Mouse (Mus musculus) C2C12 (cell line): ENCODE measurements around the gene Ppp1cb. TPM values are rescaled to one million over a fixed set of nuclear protein-coding genes. Genes with fewer than 3 reads are reported as not detected.

Source experiments
- H3K27me3 ChIP-seq: one replicate; pipeline ENCODE4 v1.6.1; 2011; ENCODE audit not compliant: control insufficient read depth, insufficient read depth, insufficient read length
- H3K36me3 ChIP-seq: one replicate; pipeline ENCODE4 v1.6.1; 2011; ENCODE audit not compliant: control insufficient read depth, insufficient read depth
- H3K4me3 ChIP-seq: one replicate; pipeline ENCODE4 v1.5.1; 2011; ENCODE audit warnings: mild to moderate bottlenecking, control low read depth; ENCODE audit not compliant: poor library complexity, insufficient read depth, severe bottlenecking
- H3K79me2 ChIP-seq: one replicate; pipeline ENCODE4 v1.6.1; 2011; ENCODE audit not compliant: control insufficient read depth, insufficient read depth
- H3K79me3 ChIP-seq: one replicate; pipeline ENCODE4 v1.6.1; 2011; ENCODE audit warnings: low read depth, control low read depth
- H3ac ChIP-seq: one replicate; pipeline ENCODE3; 2011; ENCODE audit warnings: low read depth; ENCODE audit not compliant: control insufficient read depth, insufficient read length
- CEBPB ChIP-seq: IDR thresholded peaks from one replicate; pipeline ENCODE4 v1.6.1; 2011; ENCODE audit warnings: low read depth, mild to moderate bottlenecking, control low read depth, moderate library complexity
- CTCF ChIP-seq: IDR thresholded peaks from one replicate; pipeline ENCODE4 v1.5.1; 2011; ENCODE audit not compliant: control insufficient read depth, insufficient read depth, insufficient read length
- FOSL1 ChIP-seq: IDR thresholded peaks from one replicate; pipeline ENCODE4 v1.8.0; 2011; ENCODE audit warnings: mild to moderate bottlenecking, low read length; ENCODE audit not compliant: poor library complexity, insufficient read depth, severe bottlenecking
- MAX ChIP-seq: IDR thresholded peaks from one replicate; pipeline ENCODE4 v1.6.1; 2011; ENCODE audit warnings: mild to moderate bottlenecking, control low read depth
- MYOD1 ChIP-seq: IDR thresholded peaks from one replicate; pipeline ENCODE4 v1.6.1; 2011; ENCODE audit warnings: low read depth; ENCODE audit not compliant: control insufficient read depth, insufficient read length
- MYOG ChIP-seq: IDR thresholded peaks from one replicate; pipeline ENCODE4 v1.6.1; 2011; ENCODE audit not compliant: control insufficient read depth, insufficient read length; ENCODE audit errors: extremely low read depth
- USF1 ChIP-seq: IDR thresholded peaks from one replicate; pipeline ENCODE4 v1.6.1; 2011; ENCODE audit warnings: low read depth, mild to moderate bottlenecking, control low read depth, moderate library complexity
- polyA plus RNA-seq: library from polyadenylated mRNA; unstranded; fragments of >200 nt; fragmentation: generic; extraction: Trizol; gene quantifications from one replicate; pipeline ENCODE4 v1.2.1, GENCODE M21; 2012; ENCODE audit warnings: missing spikeins

The Ppp1cb gene
- polyA plus RNA-seq, 1 experiment, result 37.9 TPM

- Histone ChIP-seq H3K4me3 (no peak overlapping the region), H3K79me2 (no peaks in the 10 kb centered on the region), H3K79me3 (no peaks in the 10 kb centered on the region), H3ac (no peak overlapping the region), H3K36me3 (no peaks in the 10 kb centered on the region), H3K27me3 (no peaks in the 10 kb centered on the region)
- TF ChIP-seq MAX (no peak), MYOD1 (no peak), CEBPB (no peak), MYOG (no peak), USF1 (no peak), CTCF (no peak), FOSL1 (no peak)
Observed at GRCm38 (mm10) chr5:32437901-32438563, 20.6 kb upstream of the Ppp1cb start.

GRCm38 (mm10) chr5:32438564-32438922 lies 20.1 kb upstream of the Ppp1cb start:
- H3K36me3 ChIP-seq, result no peaks in the 10 kb centered on the region
- TF ChIP-seq FOSL1, result no peak
- no peak for TF ChIP-seq MAX
- TF ChIP-seq CTCF, result no peak
- TF ChIP-seq MYOD1, result no peak
- TF ChIP-seq MYOG, result no peak
- no peak for TF ChIP-seq CEBPB
- TF ChIP-seq USF1, result no peak

GRCm38 (mm10) chr5:32441336-32441735 lies 17.3 kb upstream of the Ppp1cb start:
- no peak overlapping the region for H3ac ChIP-seq
- TF ChIP-seq CTCF (no peak), MYOD1 (no peak), USF1 (no peak), CEBPB (no peak), MYOG (no peak), MAX (no peak), FOSL1 (no peak)
- H3K4me3 ChIP-seq, result no peak overlapping the region
- H3K79me2 ChIP-seq, result no peaks in the 10 kb centered on the region
- H3K27me3 ChIP-seq, result no peaks in the 10 kb centered on the region
- H3K79me3 ChIP-seq, result no peaks in the 10 kb centered on the region
- H3K36me3 ChIP-seq, result no peaks in the 10 kb centered on the region

More at GRCm38 (mm10) chr5:32438564-32438922, 20.1 kb upstream of the Ppp1cb start:
- Histone ChIP-seq H3ac (no peak overlapping the region), H3K27me3 (no peaks in the 10 kb centered on the region), H3K79me3 (no peaks in the 10 kb centered on the region), H3K4me3 (no peak overlapping the region), H3K79me2 (no peaks in the 10 kb centered on the region)

GRCm38 (mm10) chr5:32441992-32442575 lies 16.6 kb upstream of the Ppp1cb start:
- no peak overlapping the region for H3ac ChIP-seq

GRCm38 (mm10) chr5:32443906-32444305 lies 14.7 kb upstream of the Ppp1cb start:
- TF ChIP-seq MYOG (no peak), CEBPB (no peak), CTCF (no peak), MAX (no peak), MYOD1 (no peak), FOSL1 (no peak), USF1 (no peak)
- no peak overlapping the region for H3K4me3 ChIP-seq

More at GRCm38 (mm10) chr5:32441992-32442575, 16.6 kb upstream of the Ppp1cb start:
- no peaks in the 10 kb centered on the region for H3K79me3 ChIP-seq
- TF ChIP-seq FOSL1, result no peak
- no peak for TF ChIP-seq MAX
- no peak for TF ChIP-seq CTCF
- no peak for TF ChIP-seq MYOG
- TF ChIP-seq MYOD1, result no peak
- no peak for TF ChIP-seq CEBPB
- TF ChIP-seq USF1, result no peak
- H3K27me3 ChIP-seq, result no peaks in the 10 kb centered on the region
- no peaks in the 10 kb centered on the region for H3K36me3 ChIP-seq
- no peak overlapping the region for H3K4me3 ChIP-seq
- no peaks in the 10 kb centered on the region for H3K79me2 ChIP-seq

More at GRCm38 (mm10) chr5:32443906-32444305, 14.7 kb upstream of the Ppp1cb start:
- H3ac ChIP-seq, result no peak overlapping the region
- H3K36me3 ChIP-seq, result no peaks in the 10 kb centered on the region
- H3K27me3 ChIP-seq, result no peaks in the 10 kb centered on the region
- H3K79me2 ChIP-seq, result no peaks in the 10 kb centered on the region
- no peaks in the 10 kb centered on the region for H3K79me3 ChIP-seq
